Mouse (Mus musculus): ENCODE data around the gene Hspa1b.

DNA sequence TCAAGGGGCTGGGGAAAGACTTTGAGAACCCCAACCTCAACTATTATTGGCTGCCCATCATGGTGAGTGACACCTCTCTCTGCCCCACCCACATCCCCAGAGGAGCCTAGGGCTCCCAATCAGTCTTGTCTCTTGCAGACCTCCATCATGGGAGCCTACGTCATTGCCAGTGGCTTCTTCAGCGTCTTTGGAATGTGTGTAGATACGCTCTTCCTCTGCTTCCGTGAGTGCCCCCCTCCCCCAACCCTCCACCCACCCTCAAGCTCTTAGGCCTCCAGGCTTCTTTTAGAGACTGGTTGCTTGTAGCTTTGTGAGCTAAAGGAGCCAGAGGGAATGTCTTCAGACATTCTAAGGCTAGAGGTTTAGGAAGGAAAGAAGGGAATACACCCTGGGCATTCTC is 30.2 kb downstream of the Hspa1b start:
- TF ChIP-seq GATA1 (IDR thresholded peaks at IDR 0.05; ENCODE audit: borderline replicate concordance, low read length) (no peak), FLI1 (IDR thresholded peaks at IDR 0.05; ENCODE audit: low read length) (no peak)

Data from megakaryocyte, embryonic 14.5 days (primary cell).